Mouse (Mus musculus): Measurements from ENCODE around the gene Phf21b.

- TF ChIP-seq CTCF (IDR thresholded peaks at IDR 0.05; ENCODE audit: extremely low read depth, insufficient read length, insufficient replicate concordance, low read depth, low read length) (no peak), POLR2A (IDR thresholded peaks at IDR 0.05; ENCODE audit: low read depth, low read length) (no peak)
Measured at GRCm38 (mm10) chr15:84888066-84888465, 32.2 kb upstream of the Phf21b start.

Data from small intestine, adult 2 months (tissue).